Mouse (Mus musculus): ENCODE data around the gene Afg1l. TPM values are rescaled to one million over a fixed set of nuclear protein-coding genes. Genes with fewer than 3 reads are reported as not detected.
A peak's percentile ranks its signal among the peaks of the same experiment; 100 is the strongest.

Gene Afg1l
- 4.1 and 4.3 TPM in 2 replicates for polyA plus RNA-seq (2016; fragmentation: Nextera tagmentation; extraction: Ambion mirVana)

GRCm38 (mm10) chr10:42478341-42478720, at the start of gene Afg1l:
Gene Afg1l (minus strand): TSS chr10:42478565.
- WGBS, result under 1% methylated on average over 29 of the region's 29 CpGs
- peak within 1 kb of the TSS; percentile 82 for H3K9ac ChIP-seq

DNA sequence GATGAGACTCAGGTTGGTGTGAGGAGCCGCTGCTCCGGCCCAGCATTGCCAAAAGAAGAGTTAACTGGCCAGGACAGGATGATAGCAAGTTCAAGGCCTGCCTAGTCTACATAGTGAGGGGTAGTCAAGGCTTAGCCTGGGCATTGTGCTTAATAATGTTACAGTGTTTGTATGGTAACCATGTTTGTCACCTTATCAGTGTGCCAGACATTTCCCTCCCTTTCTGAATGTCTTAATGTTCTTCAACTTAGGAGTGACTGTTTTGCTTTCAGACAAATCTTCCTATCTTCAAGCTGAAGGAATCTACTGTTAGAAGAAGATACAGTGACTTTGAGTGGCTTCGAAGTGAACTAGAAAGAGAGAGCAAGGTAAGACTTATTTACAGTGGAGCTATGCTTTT, 47.3 kb upstream of the Afg1l start:
- H3K36me3 ChIP-seq (replicated peaks), result peaks cover 40% of the 10 kb centered on the region
- no peak overlapping the region for H3K9ac ChIP-seq
- H3K4me3 ChIP-seq (replicated peaks), result no peak overlapping the region
- no peak overlapping the region for H3K27ac ChIP-seq
- no peak overlapping the region for H3K4me2 ChIP-seq
- over 99% methylated on average over 3 of the region's 3 CpGs for WGBS
- peaks cover 23% of the 10 kb centered on the region for H3K4me1 ChIP-seq
- no peaks in the 10 kb centered on the region for H3K27me3 ChIP-seq
- no peaks in the 10 kb centered on the region for H3K9me3 ChIP-seq
- no peak for ATAC-seq (ENCODE audit: low FRiP score)

More at GRCm38 (mm10) chr10:42478341-42478720, at the start of gene Afg1l:
- H3K27me3 ChIP-seq, result no peaks in the 10 kb centered on the region
- H3K36me3 ChIP-seq (replicated peaks), result no peaks in the 10 kb centered on the region
- peak within 1 kb of the TSS; percentile 88 for H3K27ac ChIP-seq
- peak within 1 kb of the TSS; percentile 83 for H3K4me2 ChIP-seq
- peak; percentile 95 for ATAC-seq (ENCODE audit: low FRiP score)
- peaks cover 11% of the 10 kb centered on the region for H3K4me1 ChIP-seq
- H3K4me3 ChIP-seq (replicated peaks), result peak within 1 kb of the TSS; percentile 77
- no peaks in the 10 kb centered on the region for H3K9me3 ChIP-seq

- ATAC-seq (ENCODE audit: low FRiP score), result no peak
- WGBS, result 33% methylated on average over 11 of the region's 11 CpGs
These were observed 45.3 kb upstream of the Afg1l start for GRCm38 (mm10) chr10:42523556-42524162.

DNA sequence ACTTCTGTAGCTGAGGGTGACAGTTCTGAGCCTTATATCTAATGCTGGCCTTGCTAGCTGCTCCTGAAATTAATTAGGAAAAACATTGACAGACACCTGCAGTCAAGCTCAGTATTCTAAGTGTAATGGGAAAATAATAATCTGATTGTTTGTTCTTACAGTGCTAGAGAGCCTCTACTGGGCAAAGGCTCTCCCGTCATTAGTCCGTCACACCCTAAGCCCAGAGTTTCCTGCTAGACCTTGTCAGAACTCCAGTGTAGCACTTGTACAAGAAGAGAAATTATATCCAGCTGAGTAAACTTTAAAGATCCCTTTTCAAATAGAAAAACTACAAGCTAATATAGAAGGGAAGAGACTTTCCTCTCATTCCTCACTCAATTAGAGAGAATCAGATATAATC, 44.5 kb upstream of the Afg1l start:
- 14% methylated on average over 2 of the region's 2 CpGs for WGBS
- Histone ChIP-seq H3K9me3 (no peaks in the 10 kb centered on the region), H3K4me2 (no peak overlapping the region), H3K4me3 (replicated peaks) (no peak overlapping the region), H3K9ac (no peak overlapping the region), H3K36me3 (replicated peaks) (peaks cover 22% of the 10 kb centered on the region), H3K4me1 (peaks cover 23% of the 10 kb centered on the region), H3K27me3 (no peaks in the 10 kb centered on the region), H3K27ac (no peak overlapping the region)
- no peak for ATAC-seq (ENCODE audit: low FRiP score)

More at GRCm38 (mm10) chr10:42523556-42524162, 45.3 kb upstream of the Afg1l start:
- no peaks in the 10 kb centered on the region for H3K27me3 ChIP-seq
- H3K9me3 ChIP-seq, result no peaks in the 10 kb centered on the region
- H3K4me2 ChIP-seq, result no peak overlapping the region
- H3K36me3 ChIP-seq (replicated peaks), result peaks cover 29% of the 10 kb centered on the region
- H3K27ac ChIP-seq, result no peak overlapping the region
- H3K9ac ChIP-seq, result 0 out of 2 replicates have a peak overlapping the region, but pooled peaks have one; percentile 33
- H3K4me3 ChIP-seq (replicated peaks), result no peak overlapping the region
- peaks cover 23% of the 10 kb centered on the region for H3K4me1 ChIP-seq

- Histone ChIP-seq H3K27ac (no peak overlapping the region), H3K4me2 (no peak overlapping the region), H3K27me3 (no peaks in the 10 kb centered on the region), H3K9ac (no peak overlapping the region), H3K36me3 (replicated peaks) (peaks cover 12% of the 10 kb centered on the region), H3K4me3 (replicated peaks) (no peak overlapping the region), H3K4me1 (peaks cover 23% of the 10 kb centered on the region), H3K9me3 (no peaks in the 10 kb centered on the region)
- WGBS, result 67% methylated on average over 5 of the region's 5 CpGs
- ATAC-seq (ENCODE audit: low FRiP score), result no peak
These were observed 43.1 kb upstream of the Afg1l start for GRCm38 (mm10) chr10:42521315-42521981.

DNA sequence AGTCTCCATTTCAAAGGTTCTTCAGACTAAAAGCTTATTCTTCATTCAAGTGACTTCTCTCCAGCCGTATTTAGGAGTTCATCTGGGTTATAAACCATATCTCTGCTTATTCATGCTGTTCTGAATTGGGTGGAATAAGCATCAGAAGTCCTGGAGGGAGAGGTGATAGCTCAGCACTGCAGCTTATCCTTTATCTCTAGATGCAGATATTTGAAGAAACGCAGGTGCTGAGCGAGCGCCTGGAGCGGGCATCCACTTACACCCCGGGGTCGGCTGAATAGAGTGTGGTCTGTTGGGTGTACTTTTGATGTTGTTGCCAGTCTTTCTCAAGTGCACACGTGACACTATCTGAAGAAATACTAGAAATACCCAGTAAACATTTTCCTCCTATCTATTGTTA, 40.0 kb upstream of the Afg1l start:
- Histone ChIP-seq H3K9ac (no peak overlapping the region), H3K4me3 (replicated peaks) (no peak overlapping the region), H3K36me3 (replicated peaks) (0 out of 2 replicates have a peak, but pooled peaks cover 2% of the 10 kb centered on the region), H3K27ac (no peak overlapping the region), H3K9me3 (no peaks in the 10 kb centered on the region), H3K4me1 (peaks cover 15% of the 10 kb centered on the region), H3K27me3 (no peaks in the 10 kb centered on the region), H3K4me2 (no peak overlapping the region)
- ATAC-seq (ENCODE audit: low FRiP score), result no peak
- 91% methylated on average over 8 of the region's 8 CpGs for WGBS

GRCm38 (mm10) chr10:42514125-42514524, 35.8 kb upstream of the Afg1l start:
- Histone ChIP-seq H3K27ac (no peak overlapping the region), H3K27me3 (no peaks in the 10 kb centered on the region), H3K9ac (no peak overlapping the region), H3K4me1 (no peaks in the 10 kb centered on the region), H3K36me3 (replicated peaks) (no peaks in the 10 kb centered on the region; the same call in none of the 2 replicates), H3K9me3 (no peaks in the 10 kb centered on the region), H3K4me2 (no peak overlapping the region), H3K4me3 (replicated peaks) (no peak overlapping the region)
- no peak for ATAC-seq (ENCODE audit: low FRiP score)

- no peak for ATAC-seq (ENCODE audit: low FRiP score)
- H3K9ac ChIP-seq, result no peak overlapping the region
- no peak overlapping the region for H3K27ac ChIP-seq
- no peak overlapping the region for H3K4me2 ChIP-seq
- 91% methylated on average over 6 of the region's 6 CpGs for WGBS
- H3K4me1 ChIP-seq, result no peaks in the 10 kb centered on the region
- H3K27me3 ChIP-seq, result no peaks in the 10 kb centered on the region
- no peaks in the 10 kb centered on the region for H3K9me3 ChIP-seq
- H3K36me3 ChIP-seq (replicated peaks), result peaks cover 16% of the 10 kb centered on the region
- no peak overlapping the region for H3K4me3 ChIP-seq (replicated peaks)
These were observed 33.1 kb upstream of the Afg1l start for GRCm38 (mm10) chr10:42511184-42512135.

GRCm38 (mm10) chr10:42510141-42510540, 31.8 kb upstream of the Afg1l start:
- Histone ChIP-seq H3K27me3 (no peaks in the 10 kb centered on the region), H3K4me2 (no peak overlapping the region), H3K9me3 (no peaks in the 10 kb centered on the region), H3K9ac (no peak overlapping the region), H3K4me1 (no peaks in the 10 kb centered on the region), H3K36me3 (replicated peaks) (peaks cover 16% of the 10 kb centered on the region), H3K4me3 (replicated peaks) (no peak overlapping the region), H3K27ac (no peak overlapping the region)
- 79% methylated on average over 6 of the region's 6 CpGs for WGBS
- ATAC-seq (ENCODE audit: low FRiP score), result no peak

DNA sequence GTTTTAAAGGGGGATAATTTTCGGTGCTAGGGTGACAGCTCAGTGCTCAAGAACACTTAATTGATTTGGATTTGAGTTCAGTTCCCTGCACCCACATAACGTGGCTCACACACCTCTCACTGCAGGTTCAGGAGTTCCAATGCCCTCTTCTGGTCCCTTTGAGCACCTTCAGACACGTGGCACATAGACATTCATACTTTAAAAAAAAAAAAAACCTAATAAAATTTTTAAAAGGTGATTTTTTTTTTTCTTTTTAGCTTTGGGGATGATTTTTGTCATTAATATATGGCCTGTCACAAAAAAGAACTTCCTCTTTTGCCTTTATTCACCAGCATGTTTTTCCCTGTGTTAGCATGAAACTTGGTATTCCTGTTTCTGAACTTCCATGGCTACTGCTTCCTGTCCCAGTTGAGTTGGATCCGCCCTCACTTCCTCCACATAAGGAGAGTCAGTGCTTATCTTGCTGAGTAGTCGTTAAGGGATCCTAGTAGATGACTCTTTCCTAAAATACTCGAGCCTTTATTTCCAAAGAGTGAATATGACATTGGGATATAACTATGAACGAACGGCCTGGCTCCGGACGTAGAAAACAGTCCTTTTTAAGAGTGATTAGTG, 25.8 kb upstream of the Afg1l start:
- WGBS, result 90% methylated on average over 10 of the region's 10 CpGs
- ATAC-seq (ENCODE audit: low FRiP score), result no peak
- no peaks in the 10 kb centered on the region for H3K27me3 ChIP-seq
- H3K36me3 ChIP-seq (replicated peaks), result peaks cover 16% of the 10 kb centered on the region; the same call in 1 of the 2 replicates
- no peak overlapping the region for H3K9ac ChIP-seq
- H3K4me2 ChIP-seq, result no peak overlapping the region
- H3K4me1 ChIP-seq, result peaks cover 9% of the 10 kb centered on the region
- H3K9me3 ChIP-seq, result no peaks in the 10 kb centered on the region
- no peak overlapping the region for H3K4me3 ChIP-seq (replicated peaks)
- no peak overlapping the region for H3K27ac ChIP-seq

DNA sequence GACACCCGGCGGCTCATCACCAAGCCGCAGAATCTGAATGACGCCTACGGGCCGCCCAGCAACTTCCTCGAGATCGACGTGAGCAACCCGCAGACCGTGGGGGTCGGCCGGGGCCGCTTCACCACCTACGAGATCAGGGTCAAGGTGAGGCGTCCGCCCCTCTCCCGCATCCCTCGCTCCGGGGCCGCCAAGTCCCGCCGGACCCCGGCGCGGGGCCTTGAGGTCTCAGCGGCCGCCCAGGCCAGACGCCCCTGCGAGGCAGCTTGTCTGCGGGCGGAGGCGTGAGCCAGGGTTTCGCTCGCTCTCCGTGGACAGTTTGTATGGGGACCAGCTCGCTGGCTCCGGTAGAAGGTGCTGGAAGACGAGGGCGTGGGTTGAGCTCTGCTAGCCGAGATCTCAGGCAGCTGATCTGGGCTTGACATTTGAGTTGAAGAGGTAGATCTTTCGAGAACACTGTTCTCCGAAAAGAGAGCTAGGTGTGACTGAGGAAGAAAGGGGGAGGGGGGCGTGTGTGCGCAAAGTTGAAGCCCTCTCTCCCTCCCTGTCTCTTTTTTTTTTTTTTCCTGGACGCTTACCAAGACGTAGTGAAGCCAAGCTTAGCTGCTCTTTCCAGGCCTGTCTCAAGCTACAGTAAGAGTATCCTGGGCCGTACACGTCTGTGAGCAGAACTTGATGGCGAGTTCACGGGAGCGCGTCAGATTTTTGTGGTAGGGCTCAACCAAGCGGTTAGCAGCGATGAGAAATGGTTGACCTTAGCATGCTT, 24.2 kb upstream of the Afg1l start:
- H3K36me3 ChIP-seq (replicated peaks), result 0 out of 2 replicates have a peak, but pooled peaks cover 7% of the 10 kb centered on the region
- peak; percentile 64 for ATAC-seq (ENCODE audit: low FRiP score)
- peaks cover 9% of the 10 kb centered on the region for H3K4me1 ChIP-seq
- peak overlapping the region; percentile 93 for H3K27ac ChIP-seq
- H3K4me2 ChIP-seq, result peak overlapping the region; percentile 65
- peak overlapping the region; percentile 84 for H3K4me3 ChIP-seq (replicated peaks)
- no peaks in the 10 kb centered on the region for H3K9me3 ChIP-seq
- H3K27me3 ChIP-seq, result no peaks in the 10 kb centered on the region
- H3K9ac ChIP-seq, result peak overlapping the region; percentile 89
- under 1% methylated on average over 54 of the region's 55 CpGs for WGBS

All from forebrain, embryonic 12.5 days (tissue).